Mouse (Mus musculus): ENCODE results near the gene Hdhd5.

The Hdhd5 gene

GRCm38 (mm10) chr6:120532594-120532993 is 1.5 kb upstream of the Hdhd5 start:
- no peak for DNase-seq (ENCODE audit: low read depth)

- no peak for DNase-seq (ENCODE audit: low read depth)
Observed at GRCm38 (mm10) chr6:120529123-120529522, 2.0 kb downstream of the Hdhd5 start.

- DNase-seq (ENCODE audit: low read depth) = no peak
Observed at GRCm38 (mm10) chr6:120524796-120525195, 6.3 kb downstream of the Hdhd5 start.

- no peak for DNase-seq (ENCODE audit: low read depth)
Observed at GRCm38 (mm10) chr6:120519647-120520046, 11.5 kb downstream of the Hdhd5 start.

GRCm38 (mm10) chr6:120517311-120517710 is 13.8 kb downstream of the Hdhd5 start:
- peak; percentile 34 for DNase-seq (ENCODE audit: low read depth)

GRCm38 (mm10) chr6:120516879-120517278 is 14.2 kb downstream of the Hdhd5 start:
- no peak for DNase-seq (ENCODE audit: low read depth)

GRCm38 (mm10) chr6:120516422-120516821 is 14.7 kb downstream of the Hdhd5 start:
- no peak for DNase-seq (ENCODE audit: low read depth)

- no peak for DNase-seq (ENCODE audit: low read depth)
Observed at GRCm38 (mm10) chr6:120511212-120511611, 19.9 kb downstream of the Hdhd5 start.

- DNase-seq (ENCODE audit: low read depth) = no peak
Observed at GRCm38 (mm10) chr6:120510425-120510824, 20.7 kb downstream of the Hdhd5 start.

GRCm38 (mm10) chr6:120509975-120510374 is 21.1 kb downstream of the Hdhd5 start:
- DNase-seq (ENCODE audit: low read depth) = no peak

- no peak for DNase-seq (ENCODE audit: low read depth)
Observed at GRCm38 (mm10) chr6:120508645-120509044, 22.5 kb downstream of the Hdhd5 start.

- DNase-seq (ENCODE audit: low read depth) = peak; percentile 38
Observed at GRCm38 (mm10) chr6:120505531-120505930, 25.6 kb downstream of the Hdhd5 start.

GRCm38 (mm10) chr6:120504051-120504450 is 27.1 kb downstream of the Hdhd5 start:
- no peak for DNase-seq (ENCODE audit: low read depth)

GRCm38 (mm10) chr6:120496544-120496943 is 34.6 kb downstream of the Hdhd5 start:
- no peak for DNase-seq (ENCODE audit: low read depth)

GRCm38 (mm10) chr6:120493374-120494181 is 37.5 kb downstream of the Hdhd5 start, which contains the start of gene Tmem121b:
Tmem121b (minus strand) TSS chr6:120493807.
- DNase-seq (ENCODE audit: low read depth) = no peak

- DNase-seq (ENCODE audit: low read depth) = no peak
Observed at GRCm38 (mm10) chr6:120492499-120493373, 38.4 kb downstream of the Hdhd5 start.

- DNase-seq (ENCODE audit: low read depth) = no peak
Observed at GRCm38 (mm10) chr6:120491862-120492498, 39.1 kb downstream of the Hdhd5 start.

- no peak for DNase-seq (ENCODE audit: low read depth)
Observed at GRCm38 (mm10) chr6:120491064-120491463, 40.1 kb downstream of the Hdhd5 start.

GRCm38 (mm10) chr6:120489461-120489860 is 41.7 kb downstream of the Hdhd5 start:
- DNase-seq (ENCODE audit: low read depth) = peak; percentile 72

GRCm38 (mm10) chr6:120488647-120489046 is 42.5 kb downstream of the Hdhd5 start:
- no peak for DNase-seq (ENCODE audit: low read depth)

- no peak for DNase-seq (ENCODE audit: low read depth)
Observed at GRCm38 (mm10) chr6:120486051-120486510, 45.0 kb downstream of the Hdhd5 start.

- DNase-seq (ENCODE audit: low read depth) = no peak
Observed at GRCm38 (mm10) chr6:120485038-120485437, 46.1 kb downstream of the Hdhd5 start.

Measured in NIH3T3 (cell line).